Mouse (Mus musculus) heart, postnatal 25 days (tissue): Measurements from ENCODE around the gene Mien1. TPM values are rescaled to one million over a fixed set of nuclear protein-coding genes. Genes with fewer than 3 reads are reported as not detected.

Source experiments
- DNase-seq: peaks from one replicate; pipeline ENCODE4 v3.0.0; 2022; ENCODE audit warnings: low spot score
- intact Hi-C: fragments of 180-260 bp; cut with DNase I; formaldehyde crosslinking; loops from one replicate; pipeline ENCODE4 v1.15.1; 2025
- total RNA-seq, 2 experiments: library from RNA; stranded (reverse); gene quantifications; 2 replicates each; pipeline ENCODE4 v1.2.3; 2021

Gene Mien1
- total RNA-seq, 2 experiments from 2014 or later, result 49.0 to 54.6 TPM

- no peak for DNase-seq
- intact Hi-C loops, result loop anchor here (5.0 kb wide), 1 partner anchor 33 kb away; the partner anchor contains the start of gene Pgap3
Measured at GRCm38 (mm10) chr11:98435723-98436122, 3.1 kb downstream of the Mien1 start.

- intact Hi-C loops, result no loop called here
- DNase-seq, result no peak
Measured at GRCm38 (mm10) chr11:98431743-98432502, 6.9 kb downstream of the Mien1 start.

GRCm38 (mm10) chr11:98428436-98428835, 10.4 kb downstream of the Mien1 start:
- DNase-seq, result no peak

GRCm38 (mm10) chr11:98426592-98426991, 12.2 kb downstream of the Mien1 start:
- intact Hi-C loops, result no loop called here
- no peak for DNase-seq

More at GRCm38 (mm10) chr11:98428436-98428835, 10.4 kb downstream of the Mien1 start:
- intact Hi-C loops, result no loop called here

- DNase-seq, result no peak
- intact Hi-C loops, result no loop called here
Measured at GRCm38 (mm10) chr11:98418939-98419547, 19.7 kb downstream of the Mien1 start.

GRCm38 (mm10) chr11:98418273-98418672, 20.5 kb downstream of the Mien1 start:
- DNase-seq, result no peak
- intact Hi-C loops, result no loop called here

- intact Hi-C loops, result no loop called here
- DNase-seq, result no peak
Measured at GRCm38 (mm10) chr11:98417074-98417473, 21.7 kb downstream of the Mien1 start.

- DNase-seq, result no peak
- intact Hi-C loops, result no loop called here
Measured at GRCm38 (mm10) chr11:98414162-98414561, 24.6 kb downstream of the Mien1 start.

- no peak for DNase-seq
- intact Hi-C loops, result no loop called here
Measured at GRCm38 (mm10) chr11:98413731-98414130, 25.1 kb downstream of the Mien1 start.

- intact Hi-C loops, result no loop called here
- no peak for DNase-seq
Measured at GRCm38 (mm10) chr11:98412797-98413301, 25.9 kb downstream of the Mien1 start.

- intact Hi-C loops, result no loop called here
Measured at GRCm38 (mm10) chr11:98412273-98412796, 26.5 kb downstream of the Mien1 start, which contains the start of gene Erbb2. Gene Erbb2, plus strand, starts transcription at chr11:98412470.

GRCm38 (mm10) chr11:98409341-98409822, 29.4 kb downstream of the Mien1 start:
- intact Hi-C loops, result no loop called here
- DNase-seq, result no peak

More at GRCm38 (mm10) chr11:98412273-98412796, 26.5 kb downstream of the Mien1 start, which contains the start of gene Erbb2:
- peak; percentile 55 for DNase-seq

GRCm38 (mm10) chr11:98408872-98409271, 29.9 kb downstream of the Mien1 start:
- no peak for DNase-seq
- intact Hi-C loops, result no loop called here

- intact Hi-C loops, result no loop called here
Measured at GRCm38 (mm10) chr11:98406621-98407020, 32.2 kb downstream of the Mien1 start.

GRCm38 (mm10) chr11:98400816-98401215, 38.0 kb downstream of the Mien1 start:
- intact Hi-C loops, result loop anchor here (5.0 kb wide), 1 partner anchor 36 kb away; the partner anchor contains the start of gene Mien1
- no peak for DNase-seq

More at GRCm38 (mm10) chr11:98406621-98407020, 32.2 kb downstream of the Mien1 start:
- no peak for DNase-seq

- intact Hi-C loops, result loop anchor here (5.0 kb wide), 1 partner anchor 37 kb away; the partner anchor contains the start of gene Mien1
- peak; percentile 80 for DNase-seq
Measured at GRCm38 (mm10) chr11:98400161-98400726, 38.5 kb downstream of the Mien1 start, which contains the start of gene Pgap3. Gene Pgap3, minus strand, starts transcription at chr11:98400490.

GRCm38 (mm10) chr11:98397946-98398345, 40.8 kb downstream of the Mien1 start:
- intact Hi-C loops, result no loop called here
- DNase-seq, result no peak

- intact Hi-C loops, result no loop called here
- DNase-seq, result peak; percentile 49
Measured at GRCm38 (mm10) chr11:98395041-98395440, 43.8 kb downstream of the Mien1 start.

- intact Hi-C loops, result no loop called here
- DNase-seq, result no peak
Measured at GRCm38 (mm10) chr11:98394301-98394700, 44.5 kb downstream of the Mien1 start.

- DNase-seq, result no peak
- intact Hi-C loops, result no loop called here
Measured at GRCm38 (mm10) chr11:98393317-98393716, 45.5 kb downstream of the Mien1 start.
